Mouse (Mus musculus): ENCODE results near the gene C1qtnf4. TPM values are rescaled to one million over a fixed set of nuclear protein-coding genes. Genes with fewer than 3 reads are reported as not detected.

C1qtnf4 gene
- total and polyA plus RNA-seq, 3 experiments, result not detected

DNA sequence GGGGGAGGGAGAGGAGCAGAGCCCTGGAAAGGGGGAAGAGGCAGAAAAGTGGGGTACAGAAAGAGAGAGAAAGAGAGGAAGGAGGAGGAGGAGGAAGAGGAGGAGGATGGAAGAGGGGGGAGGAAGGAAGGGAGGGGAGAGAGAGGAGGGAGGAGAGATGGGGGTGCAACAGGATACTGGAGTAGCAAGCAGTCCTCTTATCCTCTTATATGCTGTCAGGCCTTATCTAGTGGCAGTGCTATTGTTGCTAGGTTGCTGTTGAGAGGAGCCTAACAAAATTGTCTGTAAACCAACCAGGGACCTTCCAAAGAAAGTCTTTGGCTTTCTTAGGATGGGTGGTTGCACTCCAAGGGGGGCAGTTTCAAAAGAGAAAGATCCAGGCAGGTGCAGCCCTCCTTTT, 6.2 kb upstream of the C1qtnf4 start:
- Histone ChIP-seq H3K4me1 (ENCODE audit: control insufficient read depth in 1 of 2, insufficient read depth in 2 of 2, low read length in 2 of 2) (peaks cover 9 to 37% of the 10 kb centered on the region in 2 experiments), H3K27ac (ENCODE audit: control insufficient read depth, low read depth, low read length) (peak overlapping the region; percentile 43; the same call in 1 of the 2 replicates), H3K9ac (ENCODE audit: control insufficient read depth, low read depth, low read length, poor library complexity, severe bottlenecking) (peak overlapping the region; percentile 36; the same call in 1 of the 2 replicates), H3K79me2 (ENCODE audit: control insufficient read depth, insufficient read depth, low read length, poor library complexity) (no peaks in the 10 kb centered on the region), H3K36me3 (ENCODE audit: control insufficient read depth in 1 of 2, insufficient read depth in 2 of 2, low read length in 2 of 2) (peaks cover 0 to 20% of the 10 kb centered on the region in 2 experiments; a peak in 2 of 4 replicates), H3K27me3 (ENCODE audit: control insufficient read depth in 1 of 2, insufficient read depth in 2 of 2, low read length in 2 of 2) (no peaks in the 10 kb centered on the region), H3K4me3 (ENCODE audit: control insufficient read depth in 1 of 2, insufficient read depth in 1 of 2, low read depth in 2 of 2, low read length in 2 of 2) (no peak overlapping the region), H3K9me3 (replicated peaks; ENCODE audit: insufficient read depth, low read length) (no peaks in the 10 kb centered on the region)
- peak; percentile 50 for DNase-seq (ENCODE audit: low read depth, low spot score)
- peak; percentile 17; the same call in 1 of the 2 replicates for TF ChIP-seq BHLHE40 (IDR thresholded peaks at IDR 0.05; ENCODE audit: borderline replicate concordance, low read depth, low read length)
- no peak for TF ChIP-seq CHD2 (IDR thresholded peaks at IDR 0.05; ENCODE audit: low read length)
- TF ChIP-seq ETS1 (IDR thresholded peaks at IDR 0.05; ENCODE audit: low read depth, low read length), result no peak
- no peak for TF ChIP-seq POLR2AphosphoS5 (IDR thresholded peaks at IDR 0.05; ENCODE audit: borderline replicate concordance, low read depth, low read length)
- TF ChIP-seq CHD1 (IDR thresholded peaks at IDR 0.05; ENCODE audit: low read depth, low read length), result no peak
- 0 out of 4 replicates have a peak, but pooled peaks of 1 of the 2 experiments have one; percentile 24 for TF ChIP-seq EP300 (IDR thresholded peaks at IDR 0.05; ENCODE audit: low read depth in 1 of 2, low read length in 2 of 2)
- TF ChIP-seq GATA1 (IDR thresholded peaks at IDR 0.05; ENCODE audit: low read depth, low read length), result peak; percentile 72
- TF ChIP-seq MXI1 (IDR thresholded peaks at IDR 0.05; ENCODE audit: low read depth, low read length), result peak; percentile 7; the same call in 1 of the 2 replicates
- no peak for TF ChIP-seq CTCF (IDR thresholded peaks at IDR 0.05 in 2 of 3, conservative IDR thresholded peaks at IDR 0.05 in 1 of 3; ENCODE audit: control insufficient read depth in 1 of 3, insufficient read depth in 1 of 3, low read depth in 2 of 3, low read length in 3 of 3, poor library complexity in 1 of 3, severe bottlenecking in 1 of 3)
- no peak for TF ChIP-seq ZMIZ1 (IDR thresholded peaks at IDR 0.05; ENCODE audit: low read depth, low read length)
- no peak for TF ChIP-seq MYB (IDR thresholded peaks at IDR 0.05; ENCODE audit: low read depth, low read length)
- TF ChIP-seq MAZ (IDR thresholded peaks at IDR 0.05; ENCODE audit: low read depth, low read length), result peak; percentile 56; the same call in 1 of the 2 replicates
- TF ChIP-seq SIN3A (IDR thresholded peaks at IDR 0.05; ENCODE audit: low read length), result peak; percentile 57
- no peak for TF ChIP-seq MAFK (IDR thresholded peaks at IDR 0.05; ENCODE audit: borderline replicate concordance, low read depth, low read length)
- TF ChIP-seq POLR2AphosphoS2 (IDR thresholded peaks at IDR 0.05; ENCODE audit: low read length), result no peak
- no peak for TF ChIP-seq NRF1 (IDR thresholded peaks at IDR 0.05; ENCODE audit: insufficient read depth, low read depth, low read length, poor library complexity, severe bottlenecking)
- TF ChIP-seq TAL1 (IDR thresholded peaks at IDR 0.05; ENCODE audit: low read length), result no peak
- TF ChIP-seq GABPA (IDR thresholded peaks at IDR 0.05; ENCODE audit: low read depth, low read length), result no peak
- 0 out of 2 replicates have a peak, but pooled peaks have one; percentile 29 for TF ChIP-seq RCOR1 (IDR thresholded peaks at IDR 0.05; ENCODE audit: low read depth, low read length)
- no peak for TF ChIP-seq MEF2A (IDR thresholded peaks at IDR 0.05; ENCODE audit: extremely low read depth, insufficient replicate concordance, low read depth, low read length, poor library complexity, severe bottlenecking)
- no peak for TF ChIP-seq TCF12 (IDR thresholded peaks at IDR 0.05; ENCODE audit: low read depth, low read length)

All from MEL (cell line).